9 mouse cellular contexts compared by ENCODE assay signal in genomic region chr7:18872014-18872802, GRCm38 (mm10). TPM values are rescaled to one million over a fixed set of nuclear protein-coding genes. Genes with fewer than 3 reads are reported as not detected.
DNase-seq lines count a peak whose midpoint lies in the region; ATAC-seq and TF ChIP-seq lines count a peak whose summit lies in the region.
"Had no signal": no experiment of that assay in that cellular context is flagged by ENCODE, and none has a peak within 500 bp of the region (broad histone marks: within the 10 kb centered on the region; RNA-seq: fewer than 3 reads in every experiment).

No protein-coding gene starts in this region.

- 0 out of 2 replicates have a peak, but pooled peaks cover 4% of the 10 kb centered on the region for H3K4me1 ChIP-seq in liver, embryonic 13.5 days (replicated peaks)
- no peaks in the 10 kb centered on the region for H3K4me1 ChIP-seq in stomach, postnatal 0 days (replicated peaks; ENCODE audit: control insufficient read depth, insufficient read depth)

- peak; percentile 31 to 42 for DNase-seq in cerebellum, postnatal 14 days
- DNase-seq in retina, postnatal 1 day = peak; percentile 56
- DNase-seq in retina, embryonic 14.5 days (ENCODE audit: low spot score) = no peak
- no peak for DNase-seq in liver, embryonic 13.5 days
- no peak for DNase-seq in stomach, postnatal 0 days (ENCODE audit: low spot score)
- no peak for DNase-seq in urinary bladder, postnatal 10 days (ENCODE audit: low spot score)

- no peak for TF ChIP-seq CTCF in stomach, postnatal 0 days (IDR thresholded peaks at IDR 0.05; ENCODE audit: low read depth)

- H3K9me3 ChIP-seq in liver, embryonic 13.5 days (replicated peaks) = no peaks in the 10 kb centered on the region
- no peaks in the 10 kb centered on the region for H3K9me3 ChIP-seq in stomach, postnatal 0 days (ENCODE audit: control insufficient read depth, low read length)

- TF ChIP-seq EP300 in stomach, postnatal 0 days (optimal IDR thresholded peaks at IDR 0.05) = no peak

- peaks cover 8% of the 10 kb centered on the region for H3K27me3 ChIP-seq in liver, embryonic 13.5 days
- no peaks in the 10 kb centered on the region for H3K27me3 ChIP-seq in stomach, postnatal 0 days (ENCODE audit: control insufficient read depth, insufficient read depth, low read length)

- peak overlapping the region; percentile 48 for H3K4me2 ChIP-seq in liver, embryonic 13.5 days
- peak overlapping the region; percentile 56 for H3K4me2 ChIP-seq in stomach, postnatal 0 days (replicated peaks; ENCODE audit: low read depth)

- H3K9ac ChIP-seq in liver, embryonic 13.5 days = no peak overlapping the region
- no peak overlapping the region for H3K9ac ChIP-seq in stomach, postnatal 0 days (ENCODE audit: low read length)

- ATAC-seq in cerebellum, adult (ENCODE audit: insufficient number of reproducible peaks, low FRiP score, low TSS enrichment) = no peak
- ATAC-seq in liver, embryonic 13.5 days (ENCODE audit: low read depth) = no peak
- no peak for ATAC-seq in stomach, postnatal 0 days (ENCODE audit: low FRiP score, low TSS enrichment)
- ATAC-seq in erythroblast, adult 5-6 weeks (replicated peaks; ENCODE audit: low FRiP score, poor library complexity, severe bottlenecking) = no peak

- no peaks in the 10 kb centered on the region for H3K36me3 ChIP-seq in liver, embryonic 13.5 days
- H3K36me3 ChIP-seq in stomach, postnatal 0 days (ENCODE audit: control insufficient read depth, insufficient read depth, low read length) = no peaks in the 10 kb centered on the region

- H3K27ac ChIP-seq in liver, embryonic 13.5 days = no peak overlapping the region
- H3K27ac ChIP-seq in stomach, postnatal 0 days (replicated peaks) = no peak overlapping the region

- H3K4me3 ChIP-seq in liver, embryonic 13.5 days (replicated peaks) = no peak overlapping the region
- peak overlapping the region; percentile 29 for H3K4me3 ChIP-seq in stomach, postnatal 0 days (ENCODE audit: low read depth, low read length)

- 33% methylated on average over 14 of the region's 14 CpGs for WGBS in liver, embryonic 13.5 days (ENCODE audit: insufficient replicate concordance)
- 27% methylated on average over 13 of the region's 14 CpGs for WGBS in stomach, postnatal 0 days

RNA-seq across cellular contexts. Expression of gene Pglyrp1, which starts 1.1 kb away (rescaled TPM):
- 10.8 and 13.3 TPM in 2 replicates for polyA plus RNA-seq in liver, embryonic 13.5 days (2015; fragmentation: Nextera tagmentation; extraction: Ambion mirVana)
- polyA plus RNA-seq in stomach, postnatal 0 days (2015; fragmentation: Nextera tagmentation; extraction: Ambion mirVana) = 103 and 110 TPM in 2 replicates
- 330 and 397 TPM in 2 replicates for total RNA-seq in erythroblast, adult 5-6 weeks (2015; ENCODE audit: low replicate concordance)
- total RNA-seq in erythroblast, adult 5-6 weeks (2017; ENCODE audit: low replicate concordance) = 26.8 and 56.7 TPM in 2 replicates

RNA-seq across cellular contexts. Expression of gene Mill2, which starts 32.4 kb away (rescaled TPM):
- 0.08 and 0.20 TPM in 2 replicates for polyA plus RNA-seq in liver, embryonic 13.5 days (2015; fragmentation: Nextera tagmentation; extraction: Ambion mirVana)
- polyA plus RNA-seq in stomach, postnatal 0 days (2015; fragmentation: Nextera tagmentation; extraction: Ambion mirVana) = 1.3 and 1.4 TPM in 2 replicates
- total RNA-seq in erythroblast, adult 5-6 weeks (2015; ENCODE audit: low replicate concordance) = not detected in 2 replicates
- 0.42 TPM in 1 of 2 replicates, not detected in the other for total RNA-seq in erythroblast, adult 5-6 weeks (2017; ENCODE audit: low replicate concordance)

RNA-seq across cellular contexts. Expression of gene Ccdc61, which starts 38.0 kb away (rescaled TPM):
- polyA plus RNA-seq in liver, embryonic 13.5 days (2015; fragmentation: Nextera tagmentation; extraction: Ambion mirVana) = 10.7 and 12.3 TPM in 2 replicates
- polyA plus RNA-seq in stomach, postnatal 0 days (2015; fragmentation: Nextera tagmentation; extraction: Ambion mirVana) = 15.4 and 19.1 TPM in 2 replicates
- total RNA-seq in erythroblast, adult 5-6 weeks (2015; ENCODE audit: low replicate concordance) = 5.2 TPM in 1 of 2 replicates, not detected in the other
- 5.8 and 16.9 TPM in 2 replicates for total RNA-seq in erythroblast, adult 5-6 weeks (2017; ENCODE audit: low replicate concordance)

RNA-seq across cellular contexts. Expression of gene Psg17, which starts 50.8 kb away (rescaled TPM):
- not detected in 2 replicates for polyA plus RNA-seq in liver, embryonic 13.5 days (2015; fragmentation: Nextera tagmentation; extraction: Ambion mirVana)
- polyA plus RNA-seq in stomach, postnatal 0 days (2015; fragmentation: Nextera tagmentation; extraction: Ambion mirVana) = 0.06 and 0.08 TPM in 2 replicates
- total RNA-seq in erythroblast, adult 5-6 weeks (2015; ENCODE audit: low replicate concordance) = not detected in 2 replicates
- total RNA-seq in erythroblast, adult 5-6 weeks (2017; ENCODE audit: low replicate concordance) = not detected in 2 replicates
- polyA plus RNA-seq: spleen, adult 2 months had no signal

RNA-seq across cellular contexts. Expression of gene Nova2, which starts 53.5 kb away (rescaled TPM):
- 0.08 TPM in 2 replicates for polyA plus RNA-seq in liver, embryonic 13.5 days (2015; fragmentation: Nextera tagmentation; extraction: Ambion mirVana)
- 0.18 and 0.22 TPM in 2 replicates for polyA plus RNA-seq in stomach, postnatal 0 days (2015; fragmentation: Nextera tagmentation; extraction: Ambion mirVana)
- not detected in 2 replicates for total RNA-seq in erythroblast, adult 5-6 weeks (2015; ENCODE audit: low replicate concordance)
- not detected in 2 replicates for total RNA-seq in erythroblast, adult 5-6 weeks (2017; ENCODE audit: low replicate concordance)

Comparison
In these comparisons a context has a peak if more than half of its experiments do, and no peak if none do; other contexts are left out.
1. DNase-seq: peak in cerebellum, postnatal 14 days (2 of 2) and retina, postnatal 1 day (single experiment); none in retina, embryonic 14.5 days (single experiment), liver, embryonic 13.5 days (single experiment), stomach, postnatal 0 days (single experiment) and urinary bladder, postnatal 10 days (single experiment).